Mouse (Mus musculus): ENCODE measurements at regions not wholly inside any gene's neighbourhood (a gene's known extent, or its start where the extent isn't known, plus 50 kb on each side); places are given as distances from the start of the nearest gene placed in this dataset.

GRCm38 (mm10) chr1:13927964-13928363 is 2165.2 kb downstream of the 4930444P10Rik start:
- TF ChIP-seq MYOG (IDR thresholded peaks at IDR 0.05; ENCODE audit: control insufficient read depth in 1 of 3, insufficient read depth in 1 of 3, insufficient read length in 2 of 3, low read depth in 2 of 3) (no peak), TCF3 (IDR thresholded peaks at IDR 0.05; ENCODE audit: insufficient read length, low read depth) (no peak), MAX (IDR thresholded peaks at IDR 0.05; ENCODE audit: low read depth) (no peak), POLR2A (IDR thresholded peaks at IDR 0.05; ENCODE audit: insufficient read length, low read depth) (no peak), MYOD1 (IDR thresholded peaks at IDR 0.05; ENCODE audit: control insufficient read depth in 1 of 3, insufficient read length in 2 of 3, low read depth in 2 of 3) (no peak), USF1 (IDR thresholded peaks at IDR 0.05; ENCODE audit: low read depth) (no peak), POLR2AphosphoS2 (IDR thresholded peaks at IDR 0.05; ENCODE audit: insufficient read length, low read depth) (no peak), TCF12 (IDR thresholded peaks at IDR 0.05; ENCODE audit: insufficient read depth, poor library complexity, severe bottlenecking) (no peak), SRF (IDR thresholded peaks at IDR 0.05; ENCODE audit: control insufficient read depth, insufficient read length, low read depth) (no peak), CEBPB (IDR thresholded peaks at IDR 0.05; ENCODE audit: insufficient read depth, poor library complexity, severe bottlenecking) (no peak), E2F4 (IDR thresholded peaks at IDR 0.05; ENCODE audit: insufficient read depth) (no peak), REST (IDR thresholded peaks at IDR 0.05; ENCODE audit: insufficient read depth, insufficient read length) (no peak)
